Mouse (Mus musculus) hindbrain, embryonic 10.5 days (tissue): ENCODE results near the gene Il34. TPM values are rescaled to one million over a fixed set of nuclear protein-coding genes. Genes with fewer than 3 reads are reported as not detected.
"Not testable (repeated sequence)": the region's sequence is repeated elsewhere in the genome, so short reads cannot be mapped to it uniquely, and the experiment has no call there.

ENCODE experiments used
- DNase-seq: peaks from one replicate; pipeline ENCODE4 v3.0.0-alpha.2; 2017; ENCODE audit warnings: low spot score
- H3K27ac ChIP-seq: fragments of 300-500 bp; sonication (generic); 2 replicates; pipeline ENCODE4 v1.5.1; 2016; ENCODE audit warnings: mild to moderate bottlenecking, moderate library complexity
- H3K27me3 ChIP-seq: fragments of 300-500 bp; sonication (generic); 2 replicates; pipeline ENCODE4 v1.6.1; 2016; ENCODE audit warnings: mild to moderate bottlenecking; ENCODE audit not compliant: poor library complexity, insufficient read depth, severe bottlenecking
- H3K36me3 ChIP-seq: fragments of 300-500 bp; sonication (generic); 2 replicates; pipeline ENCODE4 v1.6.1; 2016; ENCODE audit warnings: mild to moderate bottlenecking, moderate library complexity
- H3K4me1 ChIP-seq: fragments of 300-500 bp; sonication (generic); replicated peaks from 2 replicates; pipeline ENCODE4 v1.6.1; 2016; ENCODE audit warnings: mild to moderate bottlenecking
- H3K4me3 ChIP-seq: fragments of 300-500 bp; sonication (generic); 2 replicates; pipeline ENCODE4 v1.5.1; 2016; ENCODE audit warnings: mild to moderate bottlenecking, moderate library complexity
- H3K9me3 ChIP-seq: fragments of 300-500 bp; sonication (generic); 2 replicates; pipeline ENCODE4 v1.6.1; 2016; ENCODE audit warnings: mild to moderate bottlenecking, moderate library complexity
- WGBS: fragments of 180-500 bp; shearing (Covaris S2); methylation state at CpG from one replicate; pipeline ENCODE4 v1.1.7; 2016; 5-methylcytosine and 5-hydroxymethylcytosine counted together
- polyA plus RNA-seq: library from polyadenylated mRNA; unstranded; fragments of >200 nt; fragmentation: Nextera tagmentation; extraction: Ambion mirVana; gene quantifications from 2 replicates; pipeline ENCODE4 v1.2.1, GENCODE M21; 2016

Gene Il34
- polyA plus RNA-seq, 1 experiment from 2014 or later, result 0.37 TPM

DNA sequence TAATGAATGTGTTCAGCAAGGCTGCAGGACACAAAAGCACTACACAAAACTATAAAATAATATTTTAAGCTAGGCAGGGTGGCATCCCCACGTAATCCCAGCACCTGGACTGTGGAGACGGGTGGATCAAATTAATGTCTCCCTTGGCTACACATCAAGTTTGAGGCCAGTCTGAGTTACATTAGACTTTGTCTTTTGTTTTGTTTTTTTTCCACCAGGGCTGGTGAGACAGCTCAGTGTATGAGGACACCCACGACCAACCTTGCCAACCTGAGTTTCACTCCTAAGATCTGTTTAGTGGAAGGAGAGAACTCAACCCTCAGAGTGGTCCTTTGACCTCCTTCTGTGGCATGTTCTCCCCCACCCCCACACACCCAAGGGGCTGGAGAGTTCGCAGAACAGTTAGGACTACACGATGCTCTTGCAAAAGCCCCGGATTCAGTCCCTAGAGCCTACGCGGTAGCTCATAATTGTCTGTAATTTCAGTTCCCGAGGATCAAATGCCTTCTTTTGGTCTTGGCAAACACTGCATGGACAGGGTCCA is 18.2 kb downstream of the Il34 start:
- H3K36me3 ChIP-seq, result no peaks in the 10 kb centered on the region
- H3K4me3 ChIP-seq, result no peak overlapping the region
- no peak for DNase-seq
- H3K27ac ChIP-seq, result no peak overlapping the region
- peaks cover 11% of the 10 kb centered on the region for H3K4me1 ChIP-seq
- no peaks in the 10 kb centered on the region for H3K9me3 ChIP-seq
- no peaks in the 10 kb centered on the region for H3K27me3 ChIP-seq
- WGBS, result 91% methylated on average over 9 of the region's 9 CpGs

DNA sequence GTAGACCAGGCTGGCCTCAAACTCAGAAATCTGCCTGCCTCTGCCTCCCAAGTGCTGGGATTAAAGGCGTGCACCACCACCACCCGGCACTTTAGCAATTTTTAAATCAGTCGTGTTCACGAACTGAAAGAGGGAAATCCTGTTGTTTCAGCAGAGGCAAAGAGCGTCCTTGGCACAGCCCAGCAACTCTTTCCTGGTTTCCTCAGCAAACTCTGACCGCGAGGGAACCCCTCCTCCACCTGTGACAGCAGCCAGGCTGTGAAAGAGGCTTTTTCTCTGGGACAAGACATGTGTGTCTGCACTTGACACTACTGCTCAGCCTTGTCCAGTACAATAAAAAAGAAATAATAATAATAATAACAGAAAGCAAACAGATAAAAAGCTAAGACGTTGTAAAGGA is 18.8 kb downstream of the Il34 start:
- WGBS, result 91% methylated on average over 8 of the region's 8 CpGs

GRCm38 (mm10) chr8:110786501-110786900 is 19.2 kb downstream of the Il34 start:
- H3K4me3 ChIP-seq, DNase-seq, H3K27ac ChIP-seq, H3K9me3 ChIP-seq, H3K36me3 ChIP-seq, H3K27me3 ChIP-seq: not testable (repeated sequence)
- WGBS, result 77% methylated on average over 7 of the region's 7 CpGs
- H3K4me1 ChIP-seq, result peaks cover 11% of the 10 kb centered on the region

More for the DNA sequence above, 18.8 kb downstream of the Il34 start:
- Histone ChIP-seq H3K4me1 (peaks cover 11% of the 10 kb centered on the region), H3K4me3 (no peak overlapping the region), H3K9me3 (no peaks in the 10 kb centered on the region), H3K27ac (no peak overlapping the region), H3K36me3 (no peaks in the 10 kb centered on the region), H3K27me3 (no peaks in the 10 kb centered on the region)
- DNase-seq, result no peak

DNA sequence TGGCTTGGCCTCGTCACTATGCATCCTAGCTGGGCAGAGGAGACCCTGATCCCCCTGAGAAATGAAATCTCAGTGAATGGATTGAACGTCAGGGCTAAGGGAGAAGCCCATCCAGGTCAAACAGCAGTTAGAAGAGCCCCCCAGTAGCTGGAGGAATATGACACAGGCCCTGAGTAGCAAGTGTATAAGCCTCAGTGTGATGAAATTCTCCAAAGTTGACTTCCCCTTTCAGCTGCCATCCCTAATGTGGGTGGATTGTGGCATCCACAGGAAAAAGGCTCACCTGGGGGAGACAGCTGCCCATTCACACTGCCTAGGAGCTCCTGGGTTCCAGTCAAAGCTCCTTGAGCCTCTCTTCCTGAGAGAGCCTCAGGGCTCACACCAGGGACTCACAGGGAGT is 20.4 kb downstream of the Il34 start:
- no peaks in the 10 kb centered on the region for H3K36me3 ChIP-seq
- WGBS, result 67% methylated on average over 2 of the region's 2 CpGs
- H3K27ac ChIP-seq, result no peak overlapping the region
- no peak for DNase-seq
- no peak overlapping the region for H3K4me3 ChIP-seq
- no peaks in the 10 kb centered on the region for H3K9me3 ChIP-seq
- no peaks in the 10 kb centered on the region for H3K27me3 ChIP-seq
- peaks cover 11% of the 10 kb centered on the region for H3K4me1 ChIP-seq

DNA sequence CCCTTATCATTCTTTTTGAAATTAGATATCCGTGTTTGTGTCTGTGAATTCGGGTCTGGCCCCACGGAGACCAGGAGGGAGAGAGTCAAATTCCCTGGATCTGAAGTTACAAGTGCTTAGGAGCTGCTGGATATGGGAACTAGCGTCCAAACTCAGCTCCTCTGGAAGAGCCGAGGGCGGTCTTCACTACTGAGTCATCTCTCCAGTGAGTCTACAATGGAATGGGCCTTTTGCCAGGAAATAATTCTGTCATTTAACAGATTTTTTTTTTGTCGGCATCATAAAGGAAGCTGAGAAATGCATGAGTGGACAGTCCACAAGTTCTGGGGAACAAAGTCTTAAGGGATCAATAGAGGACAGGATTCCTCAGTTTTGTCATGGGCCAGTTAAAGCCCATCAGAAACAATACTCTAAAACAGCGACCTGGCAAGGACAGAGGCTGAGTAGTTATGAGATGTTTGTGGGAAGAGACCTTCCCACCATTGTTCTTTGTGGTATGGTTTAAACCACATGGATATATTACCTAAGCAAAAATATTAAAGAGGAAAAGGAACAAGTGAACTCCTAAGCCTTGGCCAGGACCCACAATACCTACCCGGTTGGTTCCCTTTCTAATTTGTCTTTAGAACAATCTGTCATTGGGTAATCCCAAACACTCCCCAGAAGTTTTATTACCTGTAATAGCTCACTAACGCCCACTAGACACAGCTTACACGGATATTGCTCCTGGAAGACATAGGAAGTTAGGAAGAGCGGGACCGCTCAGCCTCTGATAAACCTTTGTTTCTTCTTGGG is 25.6 kb downstream of the Il34 start:
- WGBS, result 88% methylated on average over 13 of the region's 13 CpGs
- H3K36me3 ChIP-seq, result no peaks in the 10 kb centered on the region
- 0 out of 2 replicates have a peak, but pooled peaks cover 3% of the 10 kb centered on the region for H3K9me3 ChIP-seq
- H3K27me3 ChIP-seq, result no peaks in the 10 kb centered on the region
- DNase-seq, result no peak
- no peaks in the 10 kb centered on the region for H3K4me1 ChIP-seq
- H3K4me3 ChIP-seq, result no peak overlapping the region
- no peak overlapping the region for H3K27ac ChIP-seq

DNA sequence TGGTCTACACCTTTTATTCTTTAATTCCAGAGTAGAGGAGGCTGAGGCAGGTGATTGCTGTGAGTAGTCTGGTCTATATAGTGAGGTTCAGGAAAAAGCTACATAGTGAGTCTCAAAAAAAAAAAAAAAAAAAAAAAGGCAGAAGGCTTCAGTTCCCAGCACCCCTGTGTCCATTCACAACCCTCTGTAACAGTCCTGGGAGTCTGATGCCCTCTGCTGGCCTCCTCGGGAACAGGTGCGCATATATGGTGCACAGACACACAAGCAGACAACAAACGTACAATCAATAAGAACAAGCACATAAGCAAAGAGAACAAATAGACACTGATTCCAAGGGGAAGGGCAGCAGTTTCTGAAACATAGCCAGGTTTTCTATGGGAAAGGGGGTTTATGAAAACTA is 29.4 kb downstream of the Il34 start:
- Histone ChIP-seq H3K4me3 (no peak overlapping the region), H3K9me3 (0 out of 2 replicates have a peak, but pooled peaks cover 3% of the 10 kb centered on the region), H3K27ac (no peak overlapping the region), H3K36me3 (no peaks in the 10 kb centered on the region), H3K27me3 (no peaks in the 10 kb centered on the region), H3K4me1 (no peaks in the 10 kb centered on the region)
- WGBS, result 93% methylated on average over 3 of the region's 3 CpGs
- DNase-seq, result no peak

DNA sequence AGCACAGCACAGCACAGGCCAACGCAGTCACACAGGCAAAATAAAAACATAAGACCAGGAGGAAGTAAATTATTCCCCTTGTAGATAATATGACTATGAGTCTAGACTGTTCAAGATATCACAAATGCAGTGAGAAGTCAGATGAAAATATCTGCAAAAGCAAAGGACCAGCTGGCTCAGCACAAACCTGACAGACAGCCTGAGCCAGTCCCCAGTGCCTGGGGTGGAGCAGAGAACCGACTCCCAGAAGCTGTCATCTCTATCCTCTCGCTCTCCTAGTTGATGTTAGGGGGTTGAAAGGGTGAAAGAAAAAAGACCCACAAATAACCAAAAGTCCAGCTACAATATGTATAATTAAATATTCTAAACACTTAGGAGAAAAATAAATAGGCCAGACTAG is 30.0 kb downstream of the Il34 start:
- H3K36me3 ChIP-seq, result no peaks in the 10 kb centered on the region
- DNase-seq, result no peak
- no peak overlapping the region for H3K27ac ChIP-seq
- H3K9me3 ChIP-seq, result 0 out of 2 replicates have a peak, but pooled peaks cover 3% of the 10 kb centered on the region
- H3K4me3 ChIP-seq, result no peak overlapping the region
- H3K27me3 ChIP-seq, result no peaks in the 10 kb centered on the region
- 90% methylated on average over 3 of the region's 3 CpGs for WGBS
- H3K4me1 ChIP-seq, result no peaks in the 10 kb centered on the region

GRCm38 (mm10) chr8:110775316-110775715 is 30.4 kb downstream of the Il34 start:
- Histone ChIP-seq H3K9me3 (0 out of 2 replicates have a peak, but pooled peaks cover 3% of the 10 kb centered on the region), H3K4me1 (no peaks in the 10 kb centered on the region), H3K27ac (no peak overlapping the region), H3K4me3 (no peak overlapping the region), H3K36me3 (no peaks in the 10 kb centered on the region), H3K27me3 (no peaks in the 10 kb centered on the region)
- no peak for DNase-seq
- WGBS, result 76% methylated on average over 8 of the region's 8 CpGs

GRCm38 (mm10) chr8:110774725-110775124 is 31.0 kb downstream of the Il34 start:
- H3K36me3 ChIP-seq, result no peaks in the 10 kb centered on the region
- H3K4me3 ChIP-seq, result no peak overlapping the region
- H3K27ac ChIP-seq, result no peak overlapping the region
- 78% methylated on average over 6 of the region's 6 CpGs for WGBS
- 0 out of 2 replicates have a peak, but pooled peaks cover 3% of the 10 kb centered on the region for H3K9me3 ChIP-seq
- no peaks in the 10 kb centered on the region for H3K27me3 ChIP-seq
- no peaks in the 10 kb centered on the region for H3K4me1 ChIP-seq
- DNase-seq, result no peak

DNA sequence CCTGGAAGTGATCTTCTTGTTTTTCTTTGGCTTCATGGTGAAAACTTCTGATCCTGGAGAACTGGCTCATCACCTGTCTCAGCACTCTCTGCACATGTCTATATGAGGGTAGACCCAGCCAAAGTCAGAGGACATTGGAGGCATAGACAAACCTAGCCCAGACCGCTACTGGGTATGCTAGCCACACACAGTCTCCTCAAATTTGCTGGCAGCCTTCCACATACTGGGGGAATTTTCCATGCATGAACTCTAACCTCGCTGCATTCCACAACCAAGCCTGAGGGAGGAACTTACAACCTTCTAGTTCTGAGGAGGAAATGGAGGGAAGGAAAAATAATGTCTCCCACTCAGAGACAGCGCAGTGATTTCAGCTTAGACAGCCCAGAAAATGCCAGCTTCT is 31.7 kb downstream of the Il34 start:
- DNase-seq, result no peak
- Histone ChIP-seq H3K27ac (no peak overlapping the region), H3K9me3 (0 out of 2 replicates have a peak, but pooled peaks cover 3% of the 10 kb centered on the region), H3K4me1 (no peaks in the 10 kb centered on the region), H3K36me3 (no peaks in the 10 kb centered on the region), H3K4me3 (no peak overlapping the region), H3K27me3 (no peaks in the 10 kb centered on the region)
- 79% methylated on average over 3 of the region's 3 CpGs for WGBS

DNA sequence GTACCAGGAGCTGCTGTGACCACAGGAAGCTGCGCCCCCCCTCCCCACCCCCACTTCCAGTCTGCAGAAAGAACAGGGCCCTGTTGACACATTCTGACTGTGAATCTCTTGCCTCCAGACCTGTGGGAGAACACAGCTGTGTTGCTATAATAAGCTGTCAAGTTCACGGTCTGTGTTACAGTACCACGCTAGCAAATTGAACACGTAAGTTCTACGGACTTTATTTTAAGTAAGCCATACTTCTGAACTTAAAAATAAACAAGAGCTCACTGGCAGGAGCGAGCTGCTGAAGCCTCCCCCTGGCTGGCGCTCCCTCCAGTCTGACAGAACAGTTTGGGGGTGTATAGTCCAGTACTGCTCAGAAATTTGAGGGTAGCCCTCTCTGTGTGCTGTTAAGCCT is 33.3 kb downstream of the Il34 start:
- Histone ChIP-seq H3K36me3 (no peaks in the 10 kb centered on the region), H3K27me3 (no peaks in the 10 kb centered on the region), H3K9me3 (0 out of 2 replicates have a peak, but pooled peaks cover 3% of the 10 kb centered on the region), H3K27ac (no peak overlapping the region), H3K4me1 (no peaks in the 10 kb centered on the region), H3K4me3 (no peak overlapping the region)
- WGBS, result 88% methylated on average over 7 of the region's 7 CpGs
- DNase-seq, result no peak

- no peaks in the 10 kb centered on the region for H3K27me3 ChIP-seq
- no peak overlapping the region for H3K27ac ChIP-seq
- DNase-seq, result no peak
- H3K4me3 ChIP-seq, result no peak overlapping the region
- 91% methylated on average over 6 of the region's 6 CpGs for WGBS
- no peaks in the 10 kb centered on the region for H3K9me3 ChIP-seq
- no peaks in the 10 kb centered on the region for H3K36me3 ChIP-seq
- H3K4me1 ChIP-seq, result no peaks in the 10 kb centered on the region
Measured at GRCm38 (mm10) chr8:110767261-110767660, 38.5 kb downstream of the Il34 start.

DNA sequence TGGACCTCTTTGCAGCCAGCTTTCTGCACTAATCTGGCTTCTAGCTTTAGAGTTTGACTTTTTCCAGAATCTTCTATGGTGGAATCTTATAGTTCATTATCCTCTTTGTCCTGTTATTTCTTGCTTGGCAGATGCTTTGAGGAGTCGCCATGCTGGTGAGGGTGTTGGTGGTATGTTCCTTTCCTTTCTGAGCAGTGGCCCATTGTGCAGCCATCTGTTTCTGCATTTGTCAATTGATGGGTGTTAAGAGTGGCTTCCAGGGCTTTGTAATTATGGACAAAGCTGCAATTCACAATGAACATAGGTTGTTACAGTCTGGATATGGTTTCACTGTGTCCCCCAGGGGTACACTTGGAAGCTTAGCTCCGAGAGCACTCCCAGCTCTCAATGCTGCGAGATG is 41.1 kb downstream of the Il34 start:
- Histone ChIP-seq H3K4me1 (0 out of 2 replicates have a peak, but pooled peaks cover 5% of the 10 kb centered on the region), H3K27ac (no peak overlapping the region), H3K27me3 (no peaks in the 10 kb centered on the region), H3K9me3 (no peaks in the 10 kb centered on the region), H3K36me3 (no peaks in the 10 kb centered on the region), H3K4me3 (no peak overlapping the region)
- no peak for DNase-seq
- WGBS, result 76% methylated on average over 3 of the region's 3 CpGs
